Mouse (Mus musculus) embryonic facial prominence, embryonic 13.5 days (tissue): Measurements from ENCODE around the gene Drd5. TPM values are rescaled to one million over a fixed set of nuclear protein-coding genes. Genes with fewer than 3 reads are reported as not detected.

ENCODE experiments used
- ATAC-seq: fragments of 200-750 bp; cut with Nextera tagmentation; 2 replicates; pipeline ENCODE4 v1.8.0; 2017; ENCODE audit warnings: low read depth; ENCODE audit not compliant: insufficient number of reproducible peaks, insufficient read depth, low FRiP score, low TSS enrichment
- H3K27ac ChIP-seq: fragments of 300-500 bp; sonication (generic); 2 replicates; pipeline ENCODE4 v1.5.1; 2015; ENCODE audit warnings: moderate library complexity, mild to moderate bottlenecking, inconsistent platforms
- H3K27me3 ChIP-seq: fragments of 300-500 bp; sonication (generic); 2 replicates; pipeline ENCODE4 v1.6.1; 2015; ENCODE audit warnings: mild to moderate bottlenecking, inconsistent platforms
- H3K36me3 ChIP-seq: fragments of 300-500 bp; sonication (generic); 2 replicates; pipeline ENCODE4 v1.6.1; 2015; ENCODE audit warnings: mild to moderate bottlenecking, inconsistent platforms
- H3K4me1 ChIP-seq: fragments of 300-500 bp; sonication (generic); 2 replicates; pipeline ENCODE4 v1.6.1; 2015; ENCODE audit warnings: inconsistent platforms
- H3K4me2 ChIP-seq: fragments of 300-500 bp; sonication (generic); 2 replicates; pipeline ENCODE4 v1.6.1; 2015; ENCODE audit warnings: moderate library complexity, mild to moderate bottlenecking, inconsistent platforms
- H3K4me3 ChIP-seq: fragments of 300-500 bp; sonication (generic); 2 replicates; pipeline ENCODE4 v1.5.1; 2015; ENCODE audit warnings: mild to moderate bottlenecking, inconsistent platforms
- H3K9ac ChIP-seq: fragments of 300-500 bp; sonication (generic); 2 replicates; pipeline ENCODE4 v1.6.1; 2015; ENCODE audit warnings: mild to moderate bottlenecking, inconsistent platforms
- H3K9me3 ChIP-seq: fragments of 300-500 bp; sonication (generic); 2 replicates; pipeline ENCODE4 v1.6.1; 2016; ENCODE audit warnings: inconsistent platforms
- WGBS: fragments of 180-500 bp; shearing (Covaris S2); methylation state at CpG from one replicate; pipeline ENCODE4 v1.1.7; 2015; ENCODE audit warnings: mixed read lengths; 5-methylcytosine and 5-hydroxymethylcytosine counted together
- polyA plus RNA-seq: library from polyadenylated mRNA; unstranded; fragments of >200 nt; fragmentation: Nextera tagmentation; extraction: Ambion mirVana; gene quantifications from 2 replicates; pipeline ENCODE4 v1.2.1, GENCODE M21; 2015

The Drd5 gene
- 0.08 and 0.22 TPM in 2 replicates for polyA plus RNA-seq

GRCm38 (mm10) chr5:38318966-38319786 lies at the start of gene Drd5:
Gene Drd5 (plus strand): TSS chr5:38319367.
- Histone ChIP-seq H3K27me3 (peaks cover 71% of the 10 kb centered on the region), H3K4me1 (peaks cover 10% of the 10 kb centered on the region), H3K27ac (no peak within 1 kb of the TSS), H3K4me3 (peak within 1 kb of the TSS; percentile 50), H3K9me3 (no peaks in the 10 kb centered on the region), H3K4me2 (peak within 1 kb of the TSS; percentile 86), H3K9ac (peak within 1 kb of the TSS; percentile 65), H3K36me3 (no peaks in the 10 kb centered on the region)
- ATAC-seq, result no peak
- WGBS, result 3% methylated on average over 67 of the region's 67 CpGs

GRCm38 (mm10) chr5:38270942-38271341 lies 48.2 kb upstream of the Drd5 start:
- WGBS, result 93% methylated on average over 3 of the region's 3 CpGs
- H3K9ac ChIP-seq, result no peak overlapping the region
- ATAC-seq, result no peak
- H3K4me2 ChIP-seq, result no peak overlapping the region
- H3K36me3 ChIP-seq, result peaks cover 51% of the 10 kb centered on the region
- H3K27ac ChIP-seq, result no peak overlapping the region
- H3K9me3 ChIP-seq, result no peaks in the 10 kb centered on the region
- no peak overlapping the region for H3K4me3 ChIP-seq
- H3K4me1 ChIP-seq, result peaks cover 6% of the 10 kb centered on the region
- peaks cover 29% of the 10 kb centered on the region for H3K27me3 ChIP-seq

GRCm38 (mm10) chr5:38273831-38274230 lies 45.3 kb upstream of the Drd5 start:
- Histone ChIP-seq H3K27me3 (peaks cover 58% of the 10 kb centered on the region), H3K27ac (no peak overlapping the region), H3K4me2 (no peak overlapping the region), H3K4me1 (peaks cover 27% of the 10 kb centered on the region), H3K9me3 (no peaks in the 10 kb centered on the region), H3K36me3 (peaks cover 26% of the 10 kb centered on the region; the same call in 1 of the 2 replicates), H3K4me3 (no peak overlapping the region), H3K9ac (no peak overlapping the region)
- WGBS, result 84% methylated on average over 4 of the region's 4 CpGs
- ATAC-seq, result no peak

- WGBS, result 8% methylated on average over 4 of the region's 4 CpGs
- 0 out of 2 replicates have a peak within 1 kb of the TSS, but pooled peaks have one; percentile 36 for H3K9ac ChIP-seq
- H3K9me3 ChIP-seq, result no peaks in the 10 kb centered on the region
- no peak within 1 kb of the TSS for H3K27ac ChIP-seq
- peak within 1 kb of the TSS; percentile 39 for H3K4me3 ChIP-seq
- peak within 1 kb of the TSS; percentile 60 for H3K4me2 ChIP-seq
- no peak for ATAC-seq
- peaks cover 10% of the 10 kb centered on the region; the same call in 1 of the 2 replicates for H3K36me3 ChIP-seq
- peaks cover 27% of the 10 kb centered on the region for H3K4me1 ChIP-seq
- peaks cover 75% of the 10 kb centered on the region for H3K27me3 ChIP-seq
These were observed 43.4 kb upstream of the Drd5 start, which contains the start of gene Otop1 for GRCm38 (mm10) chr5:38275771-38276170. Gene Otop1 (plus strand): TSS chr5:38275972.

GRCm38 (mm10) chr5:38276451-38276850 lies 42.7 kb upstream of the Drd5 start:
- ATAC-seq, result no peak
- H3K9ac ChIP-seq, result 0 out of 2 replicates have a peak overlapping the region, but pooled peaks have one; percentile 36
- H3K27me3 ChIP-seq, result peaks cover 76% of the 10 kb centered on the region
- H3K4me1 ChIP-seq, result peaks cover 27% of the 10 kb centered on the region
- H3K4me3 ChIP-seq, result peak overlapping the region; percentile 39
- H3K9me3 ChIP-seq, result no peaks in the 10 kb centered on the region
- WGBS, result 2% methylated on average over 19 of the region's 19 CpGs
- H3K27ac ChIP-seq, result no peak overlapping the region
- H3K36me3 ChIP-seq, result peaks cover 3% of the 10 kb centered on the region; the same call in 1 of the 2 replicates
- peak overlapping the region; percentile 60 for H3K4me2 ChIP-seq

- H3K9ac ChIP-seq, result 0 out of 2 replicates have a peak overlapping the region, but pooled peaks have one; percentile 21
- H3K4me3 ChIP-seq, result peak overlapping the region; percentile 39
- H3K27ac ChIP-seq, result no peak overlapping the region
- H3K27me3 ChIP-seq, result peaks cover 76% of the 10 kb centered on the region
- H3K4me2 ChIP-seq, result peak overlapping the region; percentile 60
- no peaks in the 10 kb centered on the region for H3K9me3 ChIP-seq
- no peaks in the 10 kb centered on the region for H3K36me3 ChIP-seq
- peaks cover 27% of the 10 kb centered on the region for H3K4me1 ChIP-seq
- ATAC-seq, result no peak
- WGBS, result 1% methylated on average over 61 of the region's 65 CpGs
These were observed 41.9 kb upstream of the Drd5 start for GRCm38 (mm10) chr5:38277098-38277866.

- H3K9me3 ChIP-seq, result no peaks in the 10 kb centered on the region
- peak overlapping the region; percentile 60 for H3K4me2 ChIP-seq
- no peak overlapping the region for H3K27ac ChIP-seq
- H3K9ac ChIP-seq, result no peak overlapping the region
- 16% methylated on average over 12 of the region's 12 CpGs for WGBS
- H3K27me3 ChIP-seq, result peaks cover 76% of the 10 kb centered on the region
- no peak for ATAC-seq
- H3K4me1 ChIP-seq, result peaks cover 27% of the 10 kb centered on the region
- H3K4me3 ChIP-seq, result peak overlapping the region; percentile 39
- no peaks in the 10 kb centered on the region for H3K36me3 ChIP-seq
These were observed 41.1 kb upstream of the Drd5 start for GRCm38 (mm10) chr5:38277936-38278600.

- WGBS, result 17% methylated on average over 1 of the region's 1 CpGs
- Histone ChIP-seq H3K4me3 (no peak overlapping the region), H3K4me1 (peaks cover 24% of the 10 kb centered on the region), H3K4me2 (no peak overlapping the region), H3K27ac (no peak overlapping the region), H3K36me3 (no peaks in the 10 kb centered on the region), H3K9me3 (no peaks in the 10 kb centered on the region), H3K9ac (no peak overlapping the region), H3K27me3 (peaks cover 56% of the 10 kb centered on the region)
- ATAC-seq, result no peak
These were observed 39.1 kb upstream of the Drd5 start for GRCm38 (mm10) chr5:38280075-38280474.

GRCm38 (mm10) chr5:38285724-38286123 lies 33.4 kb upstream of the Drd5 start:
- H3K27me3 ChIP-seq, result peaks cover 2% of the 10 kb centered on the region
- no peak for ATAC-seq
- no peak overlapping the region for H3K4me2 ChIP-seq
- H3K4me1 ChIP-seq, result no peaks in the 10 kb centered on the region
- 21% methylated on average over 9 of the region's 9 CpGs for WGBS
- H3K27ac ChIP-seq, result no peak overlapping the region
- 0 out of 2 replicates have a peak, but pooled peaks cover 3% of the 10 kb centered on the region for H3K9me3 ChIP-seq
- no peaks in the 10 kb centered on the region for H3K36me3 ChIP-seq
- no peak overlapping the region for H3K4me3 ChIP-seq
- H3K9ac ChIP-seq, result no peak overlapping the region

GRCm38 (mm10) chr5:38288476-38288875 lies 30.7 kb upstream of the Drd5 start:
- H3K27ac ChIP-seq, result no peak overlapping the region
- no peak overlapping the region for H3K9ac ChIP-seq
- no peak overlapping the region for H3K4me3 ChIP-seq
- 0 out of 2 replicates have a peak, but pooled peaks cover 3% of the 10 kb centered on the region for H3K9me3 ChIP-seq
- 88% methylated on average over 3 of the region's 3 CpGs for WGBS
- no peaks in the 10 kb centered on the region for H3K36me3 ChIP-seq
- no peak overlapping the region for H3K4me2 ChIP-seq
- H3K27me3 ChIP-seq, result no peaks in the 10 kb centered on the region
- H3K4me1 ChIP-seq, result no peaks in the 10 kb centered on the region
- ATAC-seq, result no peak

GRCm38 (mm10) chr5:38301761-38302411 lies 17.3 kb upstream of the Drd5 start:
- H3K27ac ChIP-seq, result no peak overlapping the region
- H3K4me3 ChIP-seq, result no peak overlapping the region
- H3K36me3 ChIP-seq, result no peaks in the 10 kb centered on the region
- no peaks in the 10 kb centered on the region for H3K27me3 ChIP-seq
- ATAC-seq, result no peak
- WGBS, result 89% methylated on average over 12 of the region's 12 CpGs
- H3K9me3 ChIP-seq, result no peaks in the 10 kb centered on the region
- no peak overlapping the region for H3K4me2 ChIP-seq
- H3K4me1 ChIP-seq, result no peaks in the 10 kb centered on the region
- no peak overlapping the region for H3K9ac ChIP-seq
